Mouse (Mus musculus): ENCODE results near the gene Prl7a1.

DNA sequence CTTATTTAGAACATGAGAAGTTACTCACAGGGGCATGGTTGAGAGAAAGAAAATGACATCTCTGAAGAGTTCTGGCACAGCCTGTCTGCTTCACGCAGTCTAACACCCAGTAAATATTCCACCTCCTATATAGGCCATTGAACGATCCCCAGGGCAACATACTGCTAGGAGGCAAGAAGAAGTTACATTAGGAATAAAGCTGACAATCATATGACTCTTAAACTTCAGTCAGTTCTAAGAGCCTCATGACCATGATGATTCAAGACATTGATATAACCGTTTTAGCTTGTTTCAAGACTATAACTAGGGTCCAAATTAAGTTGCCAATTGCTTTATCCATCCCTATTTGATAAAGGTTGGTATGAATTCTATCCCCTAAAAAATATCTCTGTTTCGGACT, 25.6 kb upstream of the Prl7a1 start, which contains the start of gene Prl7a2:
- no peak for TF ChIP-seq CTCF (IDR thresholded peaks at IDR 0.05)
- TF ChIP-seq EP300 (IDR thresholded peaks at IDR 0.05): no peak

Measured in lung, postnatal 0 days (tissue).